Mouse (Mus musculus) intestine, embryonic 15.5 days (tissue): ENCODE measurements around the gene Plch1. TPM values are rescaled to one million over a fixed set of nuclear protein-coding genes. Genes with fewer than 3 reads are reported as not detected.

Source experiments
- ATAC-seq: fragments of 200-750 bp; cut with Nextera tagmentation; 2 replicates; pipeline ENCODE4 v1.8.0; 2017; ENCODE audit warnings: moderate TSS enrichment, moderate library complexity
- H3K27ac ChIP-seq: fragments of 300-500 bp; sonication (generic); 2 replicates; pipeline ENCODE4 v1.5.1; 2015; ENCODE audit warnings: mild to moderate bottlenecking, inconsistent platforms
- H3K27me3 ChIP-seq: fragments of 300-500 bp; sonication (generic); replicated peaks from 2 replicates; pipeline ENCODE4 v1.6.1; 2015; ENCODE audit warnings: inconsistent platforms
- H3K36me3 ChIP-seq: fragments of 300-500 bp; sonication (generic); 2 replicates; pipeline ENCODE4 v1.6.1; 2015; ENCODE audit warnings: inconsistent platforms
- H3K4me1 ChIP-seq: fragments of 300-500 bp; sonication (generic); replicated peaks from 2 replicates; pipeline ENCODE4 v1.6.1; 2015; ENCODE audit warnings: inconsistent platforms
- H3K4me2 ChIP-seq: fragments of 300-500 bp; sonication (generic); replicated peaks from 2 replicates; pipeline ENCODE4 v1.6.1; 2015; ENCODE audit warnings: mild to moderate bottlenecking, inconsistent platforms
- H3K4me3 ChIP-seq: fragments of 300-500 bp; sonication (generic); replicated peaks from 2 replicates; pipeline ENCODE4 v1.5.1; 2015; ENCODE audit warnings: inconsistent platforms
- H3K9ac ChIP-seq: fragments of 300-500 bp; sonication (generic); 2 replicates; pipeline ENCODE4 v1.6.1; 2015; ENCODE audit warnings: inconsistent platforms
- H3K9me3 ChIP-seq: fragments of 300-500 bp; sonication (generic); 2 replicates; pipeline ENCODE4 v1.6.1; 2016; ENCODE audit warnings: inconsistent platforms
- WGBS: fragments of 180-500 bp; shearing (Covaris S2); methylation state at CpG from one replicate; pipeline ENCODE4 v1.1.7; 2015; 5-methylcytosine and 5-hydroxymethylcytosine counted together
- polyA plus RNA-seq: library from polyadenylated mRNA; unstranded; fragments of >200 nt; fragmentation: Nextera tagmentation; extraction: Ambion mirVana; gene quantifications from 2 replicates; pipeline ENCODE4 v1.2.1, GENCODE M21; 2015

Gene Plch1
- polyA plus RNA-seq, 1 experiment from 2014 or later, result 6.9 TPM

DNA sequence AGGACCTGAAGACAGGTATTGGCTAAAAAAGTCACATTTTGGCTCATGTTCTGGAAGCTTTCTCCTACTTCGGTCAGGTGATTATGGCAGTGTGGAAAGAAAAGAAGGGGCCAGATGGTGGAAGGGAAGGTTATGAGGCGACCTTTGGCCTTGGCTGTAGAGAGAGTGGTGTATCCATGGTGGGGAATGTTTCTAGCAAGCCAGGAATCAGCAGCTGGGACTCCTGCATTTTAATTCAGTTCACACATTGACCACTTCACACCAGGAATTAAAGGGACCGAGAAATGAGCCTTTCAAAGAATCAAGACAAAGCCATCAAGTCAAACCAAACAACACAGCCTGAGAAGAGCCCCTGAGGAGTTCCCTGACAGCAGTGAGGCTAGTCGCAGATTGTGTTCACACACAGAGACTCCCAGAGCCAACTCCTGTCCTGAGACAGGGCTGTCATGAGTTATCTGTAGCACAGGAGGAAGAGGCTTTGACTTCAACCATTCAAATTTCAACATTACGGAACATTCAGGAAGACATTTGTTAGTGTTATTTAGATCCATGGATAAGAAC lies 112.4 kb downstream of the Plch1 start:
- Histone ChIP-seq H3K27ac (no peak overlapping the region), H3K27me3 (no peaks in the 10 kb centered on the region), H3K9ac (no peak overlapping the region), H3K9me3 (no peaks in the 10 kb centered on the region), H3K4me1 (no peaks in the 10 kb centered on the region), H3K4me3 (no peak overlapping the region), H3K4me2 (no peak overlapping the region), H3K36me3 (no peaks in the 10 kb centered on the region)
- WGBS, result 65% methylated on average over 5 of the region's 5 CpGs
- no peak for ATAC-seq

DNA sequence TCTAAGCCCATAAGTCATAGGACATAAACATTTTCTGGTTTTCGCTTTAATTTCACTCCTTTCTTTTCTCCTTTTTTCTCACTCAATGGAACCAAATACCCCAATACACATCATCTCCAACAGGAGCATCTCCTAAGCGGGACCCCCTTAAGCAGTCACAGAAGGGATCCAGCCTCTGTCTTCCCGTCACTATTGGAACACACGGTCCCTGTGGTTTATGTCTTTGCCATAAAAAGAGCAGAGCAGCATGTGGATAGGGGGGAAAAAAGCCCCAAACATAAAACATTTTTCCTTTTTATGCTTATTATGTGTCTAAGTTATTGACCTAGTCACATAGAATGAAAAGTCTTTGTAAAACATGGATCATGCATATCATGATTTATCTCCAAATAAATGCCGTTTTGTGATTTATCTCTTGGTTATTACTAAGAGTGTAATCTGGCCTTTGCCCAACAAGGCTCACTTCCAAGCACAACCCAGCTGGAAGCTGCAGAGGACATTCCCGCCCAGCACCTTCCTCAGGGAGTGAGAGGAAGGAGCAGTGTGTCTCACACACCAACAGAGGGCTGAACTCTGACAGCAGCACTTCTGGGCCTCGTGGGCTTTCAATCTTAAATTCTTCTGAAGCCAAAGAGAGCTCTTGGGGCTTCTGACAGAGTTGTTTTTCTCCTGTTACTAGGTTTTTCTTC lies 126.5 kb downstream of the Plch1 start:
- 0 out of 2 replicates have a peak, but pooled peaks have one; percentile 39 for ATAC-seq
- no peaks in the 10 kb centered on the region for H3K27me3 ChIP-seq
- no peaks in the 10 kb centered on the region for H3K9me3 ChIP-seq
- no peak overlapping the region for H3K4me3 ChIP-seq
- H3K4me2 ChIP-seq, result no peak overlapping the region
- H3K36me3 ChIP-seq, result no peaks in the 10 kb centered on the region
- H3K27ac ChIP-seq, result no peak overlapping the region
- H3K4me1 ChIP-seq, result no peaks in the 10 kb centered on the region
- WGBS, result 45% methylated on average over 7 of the region's 7 CpGs
- no peak overlapping the region for H3K9ac ChIP-seq

DNA sequence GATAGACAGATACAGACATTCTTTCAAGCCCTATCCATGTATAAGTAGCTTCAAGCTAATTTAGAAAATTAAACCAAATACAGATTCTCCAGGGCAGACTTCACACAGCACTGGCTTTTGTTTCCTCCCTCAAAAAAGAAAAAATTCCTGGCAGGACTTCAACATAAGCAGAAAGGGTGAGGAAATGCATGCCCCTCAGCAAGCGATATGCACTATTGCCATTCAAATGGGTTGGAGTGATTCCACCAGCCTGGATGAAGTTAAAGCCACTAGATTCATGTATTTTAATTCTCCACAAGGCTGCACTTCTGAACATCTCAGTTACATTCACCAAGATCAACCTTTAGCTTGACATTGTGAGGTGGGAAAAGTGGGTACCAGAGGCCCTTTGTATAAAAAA lies 138.5 kb downstream of the Plch1 start:
- H3K4me2 ChIP-seq, result no peak overlapping the region
- H3K27me3 ChIP-seq, result no peaks in the 10 kb centered on the region
- H3K4me3 ChIP-seq, result no peak overlapping the region
- H3K9ac ChIP-seq, result no peak overlapping the region
- no peaks in the 10 kb centered on the region for H3K4me1 ChIP-seq
- H3K9me3 ChIP-seq, result no peaks in the 10 kb centered on the region
- H3K36me3 ChIP-seq, result no peaks in the 10 kb centered on the region
- H3K27ac ChIP-seq, result no peak overlapping the region
- 67% methylated on average over 1 of the region's 1 CpGs for WGBS
- ATAC-seq, result no peak

DNA sequence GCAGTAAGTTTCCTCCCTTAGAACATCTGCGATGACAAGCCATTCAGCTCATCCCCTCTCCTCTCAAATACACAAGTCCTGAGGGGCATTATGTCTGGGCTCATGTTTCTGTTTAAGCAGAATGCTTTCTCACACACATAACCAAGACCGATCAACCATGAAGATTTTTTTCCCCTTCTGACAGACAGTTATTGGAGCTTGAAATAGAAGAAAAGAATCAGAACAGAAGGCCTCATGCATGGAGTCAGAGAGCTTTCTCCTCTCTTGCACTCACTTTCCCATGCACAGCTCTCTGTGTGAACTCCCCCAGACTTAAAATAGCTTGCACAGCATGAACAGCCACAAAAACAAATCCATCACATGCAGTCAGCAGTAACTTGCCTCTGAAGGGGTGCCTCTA lies 159.2 kb downstream of the Plch1 start:
- Histone ChIP-seq H3K27ac (no peak overlapping the region), H3K27me3 (no peaks in the 10 kb centered on the region), H3K9me3 (no peaks in the 10 kb centered on the region), H3K36me3 (no peaks in the 10 kb centered on the region), H3K4me3 (no peak overlapping the region), H3K4me2 (no peak overlapping the region), H3K9ac (no peak overlapping the region), H3K4me1 (no peaks in the 10 kb centered on the region)
- 84% methylated on average over 2 of the region's 2 CpGs for WGBS
- no peak for ATAC-seq

DNA sequence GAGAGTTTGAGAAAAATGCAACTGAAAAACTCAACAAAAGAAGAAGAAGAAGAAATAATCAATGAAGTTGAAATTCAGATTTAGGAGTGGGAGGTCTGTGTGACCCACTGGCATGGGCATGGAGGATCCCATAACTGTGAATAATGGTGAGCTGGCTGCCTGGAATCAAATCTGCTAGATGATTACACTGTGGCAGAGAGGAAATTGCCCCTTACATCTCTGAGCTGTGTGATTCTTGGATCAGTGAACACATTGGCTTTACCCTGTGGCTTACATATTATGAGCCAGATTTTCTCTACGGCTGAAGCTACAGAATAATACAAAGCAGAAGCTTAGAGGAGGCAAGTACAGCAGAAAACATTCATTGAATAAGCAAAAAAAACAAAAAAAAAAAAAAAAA lies 170.9 kb downstream of the Plch1 start:
- H3K9ac ChIP-seq, result no peak overlapping the region
- H3K4me3 ChIP-seq, result no peak overlapping the region
- WGBS, result 91% methylated on average over 1 of the region's 1 CpGs
- no peaks in the 10 kb centered on the region for H3K36me3 ChIP-seq
- H3K27me3 ChIP-seq, result no peaks in the 10 kb centered on the region
- no peak for ATAC-seq
- H3K4me1 ChIP-seq, result no peaks in the 10 kb centered on the region
- no peak overlapping the region for H3K4me2 ChIP-seq
- H3K27ac ChIP-seq, result no peak overlapping the region
- H3K9me3 ChIP-seq, result no peaks in the 10 kb centered on the region

DNA sequence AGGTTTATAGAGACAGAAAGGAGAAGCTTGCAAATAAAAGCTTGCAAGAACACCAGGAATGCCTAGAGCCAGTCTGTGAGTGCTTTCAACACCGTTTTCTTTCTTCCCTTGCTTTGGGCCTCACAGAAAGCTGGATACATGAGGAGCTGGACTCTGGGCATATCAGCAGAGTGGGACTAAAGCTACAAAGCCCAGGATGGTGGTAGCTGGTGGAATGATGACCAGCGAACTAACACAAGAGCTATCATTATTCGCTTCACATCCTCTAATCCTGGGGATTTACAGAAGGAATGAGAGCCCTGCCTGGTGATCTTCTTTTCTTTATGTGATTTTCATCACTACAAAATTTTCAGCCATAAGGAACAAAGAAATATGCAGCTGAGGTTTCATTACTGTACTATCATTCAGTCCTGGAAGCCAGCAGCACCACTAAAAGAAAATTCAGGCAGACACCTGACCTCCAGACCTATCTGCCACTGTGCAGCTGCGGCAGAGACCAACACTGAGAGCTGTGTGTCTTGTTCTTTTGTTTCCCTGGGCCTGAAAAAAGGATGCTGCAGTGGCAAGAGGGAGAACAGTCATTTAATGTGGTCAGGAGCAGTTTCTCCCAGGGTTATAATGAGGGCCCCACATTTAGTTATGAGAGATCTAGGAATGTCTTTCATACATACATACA lies 172.5 kb downstream of the Plch1 start:
- Histone ChIP-seq H3K4me1 (no peaks in the 10 kb centered on the region), H3K27ac (no peak overlapping the region), H3K9ac (no peak overlapping the region), H3K9me3 (no peaks in the 10 kb centered on the region), H3K36me3 (no peaks in the 10 kb centered on the region), H3K4me3 (no peak overlapping the region), H3K27me3 (no peaks in the 10 kb centered on the region), H3K4me2 (no peak overlapping the region)
- no peak for ATAC-seq
- 71% methylated on average over 4 of the region's 4 CpGs for WGBS

DNA sequence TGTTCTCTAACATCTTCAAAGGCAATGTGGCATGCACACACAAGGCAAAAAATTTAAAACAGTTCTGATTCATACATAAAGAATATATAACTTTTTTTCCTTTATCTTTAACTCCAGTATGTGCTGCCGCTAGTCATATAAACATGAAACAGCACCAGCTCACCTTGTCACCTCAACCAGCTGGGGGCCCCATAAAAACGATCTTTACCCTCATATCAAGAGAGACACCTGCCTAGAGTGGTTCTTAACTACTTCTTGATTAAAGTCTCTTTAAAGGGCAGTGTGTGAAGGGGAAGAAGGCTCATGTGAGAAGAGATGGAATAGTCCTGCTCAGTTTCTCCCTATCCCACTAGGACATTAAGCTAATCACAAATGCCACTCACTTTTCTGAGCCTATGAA lies 205.6 kb downstream of the Plch1 start:
- H3K9me3 ChIP-seq, result no peaks in the 10 kb centered on the region
- no peak overlapping the region for H3K9ac ChIP-seq
- no peaks in the 10 kb centered on the region for H3K4me1 ChIP-seq
- no peaks in the 10 kb centered on the region for H3K27me3 ChIP-seq
- H3K4me2 ChIP-seq, result no peak overlapping the region
- WGBS, result 61% methylated on average over 2 of the region's 2 CpGs
- peak; percentile 74 for ATAC-seq
- no peak overlapping the region for H3K27ac ChIP-seq
- H3K4me3 ChIP-seq, result no peak overlapping the region
- H3K36me3 ChIP-seq, result no peaks in the 10 kb centered on the region

DNA sequence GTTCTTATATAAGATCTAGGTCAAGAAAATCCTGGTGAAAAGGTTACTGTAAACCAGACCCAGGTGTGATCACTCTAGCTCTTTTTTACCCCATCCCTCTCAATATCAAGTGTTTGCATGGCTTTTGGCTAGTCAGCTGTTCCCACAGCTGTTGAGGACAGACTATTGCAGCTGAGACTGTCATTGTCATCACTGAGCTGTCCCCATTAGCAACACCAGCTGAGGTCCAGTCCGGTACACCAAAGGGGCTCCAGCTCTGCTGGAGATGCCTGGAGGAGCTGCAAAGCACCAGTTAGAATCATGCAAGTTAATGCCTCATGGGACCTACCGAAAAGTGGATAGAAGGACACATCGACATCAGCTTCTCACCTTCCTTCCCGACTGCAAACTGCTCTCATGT lies 206.5 kb downstream of the Plch1 start:
- Histone ChIP-seq H3K9me3 (no peaks in the 10 kb centered on the region), H3K36me3 (no peaks in the 10 kb centered on the region), H3K4me3 (no peak overlapping the region), H3K27me3 (no peaks in the 10 kb centered on the region), H3K4me2 (no peak overlapping the region), H3K9ac (no peak overlapping the region), H3K27ac (no peak overlapping the region), H3K4me1 (no peaks in the 10 kb centered on the region)
- ATAC-seq, result no peak
- WGBS, result 95% methylated on average over 4 of the region's 4 CpGs

DNA sequence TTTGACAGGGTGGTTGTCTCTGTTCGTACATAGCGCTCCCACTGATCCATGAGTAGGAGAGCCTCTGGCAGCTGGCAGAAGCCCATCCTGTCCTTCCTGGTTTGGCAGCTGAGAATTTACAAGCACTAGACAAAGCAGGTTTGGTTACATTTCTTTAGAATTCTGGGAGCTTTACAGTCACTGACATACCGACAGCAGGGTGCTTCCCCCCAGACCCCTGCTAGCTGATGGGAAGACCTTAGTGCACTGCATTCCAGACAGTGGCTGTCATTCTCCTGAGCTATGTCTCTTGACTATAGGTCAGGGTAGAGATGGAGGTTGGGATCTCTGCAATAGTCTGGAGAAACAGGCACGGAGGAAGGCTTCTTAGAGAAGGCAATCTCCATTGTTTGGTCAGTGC lies 230.5 kb downstream of the Plch1 start:
- no peak overlapping the region for H3K4me3 ChIP-seq
- H3K27ac ChIP-seq, result no peak overlapping the region
- no peaks in the 10 kb centered on the region for H3K27me3 ChIP-seq
- H3K9ac ChIP-seq, result no peak overlapping the region
- no peaks in the 10 kb centered on the region for H3K4me1 ChIP-seq
- no peaks in the 10 kb centered on the region for H3K36me3 ChIP-seq
- ATAC-seq, result no peak
- no peaks in the 10 kb centered on the region for H3K9me3 ChIP-seq
- H3K4me2 ChIP-seq, result no peak overlapping the region
- 52% methylated on average over 4 of the region's 4 CpGs for WGBS

DNA sequence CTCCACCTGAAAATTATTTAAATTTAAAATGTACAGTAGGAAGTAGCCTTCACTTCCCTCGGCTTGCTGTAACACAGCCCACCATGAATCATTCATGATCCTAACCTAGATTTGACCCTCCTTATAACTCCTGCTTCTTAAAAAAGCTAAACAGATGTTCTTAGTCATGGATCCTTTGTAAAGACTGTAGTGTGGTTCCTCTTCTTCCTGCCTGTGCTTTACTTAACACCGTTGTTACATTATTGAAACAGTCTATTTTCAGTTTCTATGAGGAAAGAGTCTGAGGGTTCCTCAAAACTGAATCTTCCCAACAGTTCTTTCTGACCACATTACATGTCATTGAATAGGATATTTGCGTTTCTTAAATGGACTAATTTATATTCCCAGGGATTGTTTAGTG lies 234.0 kb downstream of the Plch1 start:
- ATAC-seq, result no peak
- Histone ChIP-seq H3K4me2 (no peak overlapping the region), H3K27ac (no peak overlapping the region), H3K9me3 (no peaks in the 10 kb centered on the region), H3K36me3 (no peaks in the 10 kb centered on the region), H3K4me1 (no peaks in the 10 kb centered on the region), H3K4me3 (no peak overlapping the region), H3K9ac (no peak overlapping the region), H3K27me3 (no peaks in the 10 kb centered on the region)
- 60% methylated on average over 3 of the region's 3 CpGs for WGBS

DNA sequence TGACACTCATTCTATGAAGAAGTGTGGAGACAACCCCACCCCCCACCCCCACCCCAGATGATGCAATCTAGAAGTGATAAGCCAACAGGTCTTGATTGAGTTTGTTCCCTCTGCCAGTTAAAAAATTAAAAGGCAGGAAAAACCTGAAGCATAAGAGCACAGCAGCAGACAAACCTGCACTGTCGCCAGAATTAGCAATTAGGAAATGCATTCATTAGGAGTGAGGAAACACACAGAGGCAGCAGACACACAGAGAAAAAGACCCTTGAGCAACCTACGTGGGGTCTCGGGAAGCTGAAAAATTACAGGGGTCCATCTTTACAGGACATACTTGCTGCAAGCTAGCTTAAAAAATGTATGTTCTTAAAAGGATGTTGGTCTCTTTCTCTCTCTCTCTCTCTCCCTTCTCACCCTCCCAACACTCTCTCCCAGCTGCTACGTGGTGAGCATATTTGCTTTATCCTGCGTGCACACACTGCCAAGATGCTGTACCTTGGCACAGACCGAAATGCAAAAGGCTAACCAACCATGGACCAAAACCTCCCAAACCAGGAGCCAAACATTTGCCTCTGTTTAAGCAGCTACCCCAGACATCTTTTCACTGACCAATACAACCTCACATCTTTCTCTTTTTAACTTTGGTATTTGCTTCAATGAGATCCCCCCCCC lies 234.6 kb downstream of the Plch1 start:
- no peaks in the 10 kb centered on the region for H3K36me3 ChIP-seq
- no peak for ATAC-seq
- H3K27ac ChIP-seq, result no peak overlapping the region
- H3K4me1 ChIP-seq, result no peaks in the 10 kb centered on the region
- H3K9ac ChIP-seq, result no peak overlapping the region
- no peak overlapping the region for H3K4me2 ChIP-seq
- 68% methylated on average over 6 of the region's 6 CpGs for WGBS
- H3K9me3 ChIP-seq, result no peaks in the 10 kb centered on the region
- H3K4me3 ChIP-seq, result no peak overlapping the region
- no peaks in the 10 kb centered on the region for H3K27me3 ChIP-seq
